Mouse (Mus musculus) adrenal gland, postnatal 0 days (tissue): ENCODE results near the gene Zc3h12a. TPM values are rescaled to one million over a fixed set of nuclear protein-coding genes. Genes with fewer than 3 reads are reported as not detected.

Experiments used
- polyA plus RNA-seq: library from polyadenylated mRNA; unstranded; fragments of >200 nt; fragmentation: Nextera tagmentation; extraction: Ambion mirVana; gene quantifications from 2 replicates; pipeline ENCODE4 v1.2.1, GENCODE M21; 2015

The Zc3h12a gene
- 0.77 and 1.3 TPM in 2 replicates for polyA plus RNA-seq

GRCm38 (mm10) chr4:125127305-125128084 lies at the start of gene Zc3h12a:
Gene Zc3h12a (minus strand): TSS chr4:125127840.

GRCm38 (mm10) chr4:125084403-125085345 lies 43.0 kb downstream of the Zc3h12a start, which contains the start of gene Meaf6:
Gene Meaf6 (plus strand): TSS chr4:125085134.

Other genes starting within 250 kb of the Zc3h12a start
- gene Epha10, start 246.9 kb downstream of the Zc3h12a start, polyA plus RNA-seq = 2.4 and 2.8 TPM in 2 replicates
- gene 9930104L06Rik, start 190.8 kb downstream of the Zc3h12a start, polyA plus RNA-seq = 5.8 and 6.1 TPM in 2 replicates
- gene Cdca8, start 188.5 kb downstream of the Zc3h12a start, polyA plus RNA-seq = 22.9 and 31.7 TPM in 2 replicates
- gene Rspo1, start 141.4 kb downstream of the Zc3h12a start, polyA plus RNA-seq = 21.7 and 38.0 TPM in 2 replicates
- 55.1 and 67.1 TPM in 2 replicates for gene Gnl2, start 111.3 kb downstream of the Zc3h12a start, polyA plus RNA-seq
- 0.09 TPM in 1 of 2 replicates, not detected in the other for gene Dnali1, start 62.1 kb downstream of the Zc3h12a start, polyA plus RNA-seq
- gene Snip1, start 61.2 kb downstream of the Zc3h12a start, polyA plus RNA-seq = 17.9 and 20.8 TPM in 2 replicates
- gene Meaf6, start 42.7 kb downstream of the Zc3h12a start, polyA plus RNA-seq = 40.7 and 46.9 TPM in 2 replicates